Mouse (Mus musculus): ENCODE results near the gene Sfxn5.
A peak's percentile ranks its signal among the peaks of the same experiment; 100 is the strongest.

Gene Sfxn5

DNA sequence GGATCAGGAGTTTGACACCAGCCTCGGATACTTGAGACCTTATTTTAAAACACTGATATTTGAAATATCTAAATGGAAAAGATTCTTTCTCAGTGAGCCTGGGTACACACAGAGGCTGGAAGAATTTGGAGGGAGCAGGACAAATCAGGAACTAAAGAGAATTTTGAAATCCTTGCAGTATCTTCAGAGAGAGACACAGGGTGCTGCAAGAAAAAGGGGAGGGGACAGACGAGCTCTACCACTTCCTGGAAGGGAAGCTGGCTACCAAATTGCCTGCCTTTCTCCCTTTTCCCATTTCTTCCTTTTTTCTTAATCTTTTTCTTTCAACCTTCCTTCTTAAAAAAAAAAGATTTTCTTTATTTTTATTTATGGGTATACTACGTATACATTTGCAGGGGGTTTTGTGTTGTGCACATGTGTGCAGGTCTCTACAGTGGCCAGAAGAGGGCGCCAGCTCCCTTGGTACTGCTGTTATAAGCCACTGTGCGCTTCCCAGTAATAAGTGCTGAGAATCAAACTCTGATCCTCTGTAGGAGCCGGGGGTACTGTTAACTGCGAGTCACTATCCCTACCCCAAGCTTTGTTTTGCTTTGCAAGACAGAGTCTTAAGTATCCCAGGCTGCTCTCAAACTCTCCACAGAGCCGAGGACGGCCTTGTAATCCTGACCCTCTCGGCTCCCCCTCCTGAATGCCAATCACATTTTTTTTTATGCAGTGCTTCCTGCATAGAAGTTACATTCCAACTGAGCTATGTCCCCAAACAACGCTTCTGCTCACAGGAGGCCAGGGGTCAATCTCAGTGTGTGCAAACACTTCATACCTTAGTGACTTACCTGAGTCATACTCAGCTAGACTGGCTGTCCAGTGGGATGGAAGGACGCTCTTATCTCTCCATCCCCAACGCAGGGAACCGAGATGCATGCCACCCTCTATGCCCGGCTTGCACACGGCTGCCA is 42.1 kb downstream of the Sfxn5 start:
- DNase-seq (ENCODE audit: low read depth in 2 of 2, low spot score in 2 of 2) = no peak

GRCm38 (mm10) chr6:85288193-85288857 is 44.9 kb downstream of the Sfxn5 start:
- DNase-seq (ENCODE audit: low read depth in 2 of 2, low spot score in 2 of 2) = no peak

DNA sequence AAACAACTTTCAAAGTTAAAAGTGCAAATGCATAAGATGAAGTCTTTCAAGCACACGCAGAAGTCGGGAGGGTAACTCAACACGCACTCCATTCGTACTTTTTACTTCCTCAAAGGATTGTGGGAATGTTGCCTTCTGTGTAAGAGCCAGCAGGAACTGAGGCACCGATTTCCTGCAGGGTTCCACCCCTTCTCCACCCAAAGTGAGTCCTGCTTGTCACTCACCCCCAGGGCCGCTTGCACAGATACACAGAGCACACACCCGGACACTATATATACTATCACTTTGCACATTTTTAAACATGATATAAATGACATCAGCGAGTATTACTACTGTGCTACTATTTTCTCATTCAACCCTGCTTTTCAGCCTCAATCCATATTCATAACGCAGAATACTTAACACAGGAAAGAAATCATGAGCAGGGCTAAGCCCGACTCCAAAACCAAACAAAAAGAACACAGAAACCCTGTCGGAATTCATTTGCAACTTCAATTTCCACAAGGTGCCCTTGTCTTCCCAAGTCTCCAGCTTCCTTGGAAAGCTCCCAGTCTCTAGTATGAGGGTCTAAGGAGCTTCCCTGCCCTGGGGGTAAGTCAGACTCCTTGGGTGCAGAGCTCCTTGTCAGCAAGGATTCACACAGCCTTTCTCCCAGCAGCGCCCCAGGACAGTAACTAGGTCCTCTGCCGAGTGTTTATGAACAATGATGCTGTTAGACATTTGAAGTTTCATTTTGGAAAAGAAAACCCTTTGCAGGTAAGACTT is 46.8 kb downstream of the Sfxn5 start:
- DNase-seq (ENCODE audit: low read depth in 2 of 2, low spot score in 2 of 2) = no peak

- no peak for DNase-seq (ENCODE audit: low read depth in 2 of 2, low spot score in 2 of 2)
These were observed 52.4 kb downstream of the Sfxn5 start for GRCm38 (mm10) chr6:85280871-85281270.

GRCm38 (mm10) chr6:85276571-85276970 is 56.7 kb downstream of the Sfxn5 start:
- DNase-seq (ENCODE audit: low read depth in 2 of 2, low spot score in 2 of 2) = no peak

- no peak for DNase-seq (ENCODE audit: low read depth in 2 of 2, low spot score in 2 of 2)
These were observed 60.8 kb downstream of the Sfxn5 start for GRCm38 (mm10) chr6:85272436-85272835.

- no peak for DNase-seq (ENCODE audit: low read depth in 2 of 2, low spot score in 2 of 2)
These were observed 67.2 kb downstream of the Sfxn5 start for GRCm38 (mm10) chr6:85266060-85266459.

DNA sequence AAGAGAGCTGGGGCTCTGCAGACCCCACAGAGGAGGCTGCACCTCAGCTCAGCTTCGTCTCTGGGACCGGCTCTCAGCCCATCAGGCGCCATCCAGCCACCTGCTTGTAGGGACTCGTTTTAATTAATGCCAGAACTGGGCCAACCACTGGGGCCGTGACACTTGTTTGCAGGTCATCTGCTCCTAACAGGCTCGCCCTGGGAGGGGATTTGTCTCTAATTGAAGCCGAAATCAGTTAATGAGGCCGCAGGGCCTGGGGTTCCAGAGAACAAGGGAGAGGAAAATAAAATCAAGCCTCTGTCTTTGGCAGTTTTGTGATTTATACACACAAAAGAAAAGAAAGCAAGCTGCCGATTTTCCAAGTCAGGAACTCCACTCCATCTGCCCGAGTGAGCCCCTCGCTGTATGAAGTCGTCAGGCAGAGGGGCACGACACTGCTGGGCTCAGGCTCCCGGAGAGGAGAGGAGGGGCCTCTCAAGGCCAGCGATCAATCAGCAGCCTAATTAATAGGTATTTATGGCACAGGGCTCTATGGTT is 68.2 kb downstream of the Sfxn5 start:
- DNase-seq (ENCODE audit: low read depth in 2 of 2, low spot score in 2 of 2) = no peak

- peak in 1 of 2 experiments; percentile 11 for DNase-seq (ENCODE audit: low read depth in 2 of 2, low spot score in 2 of 2)
These were observed 70.2 kb downstream of the Sfxn5 start for GRCm38 (mm10) chr6:85262865-85263515.

DNA sequence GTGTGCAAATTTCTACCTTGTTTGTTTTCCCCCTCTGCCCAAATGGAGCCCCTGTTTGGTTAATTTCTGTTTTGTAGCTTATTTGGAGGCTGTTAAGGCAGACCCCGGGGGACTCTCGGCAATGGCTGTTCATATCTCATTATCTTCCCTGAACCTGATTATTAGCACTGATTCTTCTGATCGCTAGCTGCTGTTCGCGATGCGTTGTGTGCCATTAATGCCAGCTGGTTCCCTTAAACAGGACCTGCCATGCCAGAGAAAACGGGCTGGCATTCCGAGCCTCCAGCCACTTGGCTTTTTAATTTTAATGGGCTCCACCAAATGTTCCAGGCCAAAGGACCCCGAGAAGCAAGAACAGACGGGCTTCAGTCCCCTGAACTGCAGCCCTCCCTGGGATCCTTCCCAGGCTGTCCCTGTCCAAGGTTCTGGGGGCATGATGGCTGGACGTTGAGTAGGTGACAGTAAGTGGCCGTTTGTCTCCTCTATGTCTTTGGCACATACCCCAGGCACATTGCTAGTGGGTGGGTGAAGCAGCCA is 74.1 kb downstream of the Sfxn5 start:
- no peak for DNase-seq (ENCODE audit: low read depth in 2 of 2, low spot score in 2 of 2)

GRCm38 (mm10) chr6:85255578-85255977 is 77.6 kb downstream of the Sfxn5 start:
- DNase-seq (ENCODE audit: low read depth in 2 of 2, low spot score in 2 of 2) = no peak

DNA sequence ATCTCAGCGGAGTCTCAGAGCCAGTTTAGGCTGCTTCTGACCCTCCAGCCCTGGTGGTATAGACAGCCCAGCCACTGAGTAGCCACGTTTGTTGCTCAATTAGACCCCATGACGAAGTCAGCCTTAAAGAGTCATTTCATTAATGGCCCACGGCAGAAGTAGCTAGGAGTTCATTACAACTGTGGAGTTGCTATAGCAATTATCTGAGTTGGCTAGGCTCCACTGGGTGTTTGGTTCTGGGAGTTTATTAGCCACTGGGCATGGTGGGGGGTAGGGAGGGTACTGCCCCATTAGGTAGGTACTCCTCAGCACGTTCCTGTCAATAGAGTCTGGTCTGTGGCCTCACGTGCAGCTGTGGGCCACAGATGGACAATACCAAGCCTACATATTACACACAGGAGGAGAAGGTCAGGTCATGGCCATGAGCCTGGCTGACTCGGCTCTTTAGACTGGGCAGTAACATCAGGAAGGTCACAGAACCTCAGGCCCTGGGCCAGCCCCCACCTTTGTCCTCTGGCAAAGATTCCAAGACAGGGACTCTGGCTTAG is 79.2 kb downstream of the Sfxn5 start:
- no peak for DNase-seq (ENCODE audit: low read depth in 2 of 2, low spot score in 2 of 2)

DNA sequence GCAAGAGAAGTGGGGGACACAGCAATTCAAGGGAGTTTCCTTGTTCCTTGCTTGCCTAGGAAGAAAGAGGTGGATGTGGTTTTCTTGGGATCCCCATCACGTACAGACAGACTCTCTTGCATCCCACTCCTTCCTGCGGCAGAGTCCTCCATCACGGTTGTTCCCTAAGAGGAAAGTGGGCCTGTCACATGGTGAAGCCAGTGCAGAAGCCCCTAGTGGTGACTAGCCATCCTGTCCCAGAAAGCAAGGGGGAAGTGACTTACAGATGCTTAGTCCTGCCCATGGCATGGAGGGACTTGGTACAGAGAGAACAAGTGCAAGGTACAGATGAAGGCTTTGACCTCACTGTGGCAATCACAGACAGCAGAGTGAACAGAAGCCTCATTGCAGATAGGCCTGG is 79.9 kb downstream of the Sfxn5 start:
- DNase-seq (ENCODE audit: low read depth in 2 of 2, low spot score in 2 of 2) = no peak

DNA sequence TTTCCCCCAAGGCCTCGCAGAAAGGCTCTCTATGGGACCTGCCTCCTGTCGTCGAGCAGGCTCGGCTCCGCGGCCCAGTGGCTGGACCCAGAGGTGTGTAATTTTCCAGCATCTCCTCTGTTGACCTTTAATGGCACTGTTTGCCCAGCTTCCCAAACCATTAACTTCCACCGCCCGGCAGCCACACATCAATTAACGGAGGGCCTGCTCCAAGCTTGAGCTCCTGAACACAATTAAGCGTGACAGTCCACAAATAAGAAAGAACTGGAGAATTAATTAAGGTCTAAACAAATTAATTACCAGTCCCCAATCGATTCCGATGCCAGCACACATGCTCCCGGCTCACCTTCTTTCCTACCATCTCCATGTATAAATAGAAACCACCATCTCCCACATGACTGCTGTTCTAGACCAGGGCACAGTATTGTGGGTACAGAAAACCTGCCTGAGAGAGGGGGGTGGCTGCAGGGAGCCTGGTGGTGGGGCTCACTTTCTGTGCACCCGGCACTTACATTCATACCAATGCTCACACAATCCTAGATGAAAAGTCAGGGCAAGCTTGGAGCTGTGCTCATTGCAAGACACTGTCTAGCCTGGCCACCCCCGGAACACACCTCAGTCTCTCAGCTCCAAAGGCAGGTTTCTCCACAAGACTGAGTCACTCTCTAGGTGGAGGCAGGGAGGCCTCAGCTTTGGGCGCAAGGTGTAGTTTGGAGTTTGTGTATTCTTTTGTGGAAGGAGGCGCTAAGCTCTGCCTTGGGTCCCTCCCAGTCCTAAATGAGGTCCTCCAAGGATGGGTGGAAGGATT is 80.8 kb downstream of the Sfxn5 start:
- DNase-seq (ENCODE audit: low read depth in 2 of 2, low spot score in 2 of 2) = no peak

GRCm38 (mm10) chr6:85250811-85251241 is 82.4 kb downstream of the Sfxn5 start:
- no peak for DNase-seq (ENCODE audit: low read depth in 2 of 2, low spot score in 2 of 2)

DNA sequence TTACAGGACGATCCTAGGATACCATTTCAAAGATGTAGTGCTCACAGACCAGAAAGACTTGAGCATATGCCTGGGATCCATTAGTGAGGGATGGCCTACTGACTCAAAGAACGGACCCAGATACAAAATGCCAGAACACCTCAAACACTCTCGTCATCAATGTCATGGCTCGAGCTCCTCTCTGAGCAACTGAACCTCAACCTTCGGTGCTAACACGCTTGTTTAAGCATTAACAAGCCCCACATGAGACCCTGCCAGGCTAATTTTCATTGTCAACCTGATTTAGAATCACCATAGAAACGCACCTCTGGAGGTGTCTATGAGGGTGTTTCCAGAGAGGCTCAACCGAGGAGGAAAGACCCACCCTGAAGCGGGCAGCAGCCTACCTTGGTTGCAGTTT is 83.4 kb downstream of the Sfxn5 start:
- no peak for DNase-seq (ENCODE audit: low read depth in 2 of 2, low spot score in 2 of 2)

- peak in 1 of 2 experiments; percentile 11 for DNase-seq (ENCODE audit: low read depth in 2 of 2, low spot score in 2 of 2)
These were observed 94.2 kb downstream of the Sfxn5 start for GRCm38 (mm10) chr6:85239044-85239489.

DNA sequence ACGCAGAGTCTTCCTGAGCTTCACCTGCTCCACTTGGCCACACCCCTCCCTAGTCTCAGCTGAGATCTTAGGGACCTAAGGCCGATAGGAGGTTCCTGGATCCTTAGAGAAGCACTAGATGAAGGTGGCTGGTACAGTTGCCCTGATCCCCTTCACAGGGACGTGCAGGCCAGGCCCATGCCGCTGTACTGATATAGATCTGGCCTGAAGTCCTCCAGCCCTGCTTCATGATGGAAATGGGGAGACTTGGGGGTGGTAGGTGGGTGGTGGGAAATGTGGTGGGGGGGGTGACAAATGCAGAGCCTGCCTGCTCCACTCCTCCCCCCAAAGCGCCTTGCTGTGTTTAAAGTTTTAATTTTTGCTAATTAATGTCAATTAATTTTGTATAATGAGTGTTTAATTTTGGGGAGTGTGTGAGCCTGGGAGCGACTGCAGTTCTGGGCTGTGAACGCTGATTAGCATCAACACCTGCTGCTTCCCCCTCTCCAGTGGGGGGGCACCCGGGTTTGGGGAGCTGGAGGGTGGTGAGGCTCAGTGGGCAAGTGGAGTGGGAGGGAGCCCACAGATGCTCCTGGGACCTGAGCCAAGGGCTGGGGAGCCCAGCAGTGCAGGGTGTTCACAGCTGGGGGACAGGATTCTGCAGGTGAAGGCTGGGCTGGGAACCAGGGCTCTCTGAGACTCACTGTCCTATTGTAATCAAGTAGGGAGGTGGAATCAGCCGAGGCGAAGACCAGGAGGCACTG is 95.5 kb downstream of the Sfxn5 start:
- DNase-seq (ENCODE audit: low read depth in 2 of 2, low spot score in 2 of 2) = no peak

DNA sequence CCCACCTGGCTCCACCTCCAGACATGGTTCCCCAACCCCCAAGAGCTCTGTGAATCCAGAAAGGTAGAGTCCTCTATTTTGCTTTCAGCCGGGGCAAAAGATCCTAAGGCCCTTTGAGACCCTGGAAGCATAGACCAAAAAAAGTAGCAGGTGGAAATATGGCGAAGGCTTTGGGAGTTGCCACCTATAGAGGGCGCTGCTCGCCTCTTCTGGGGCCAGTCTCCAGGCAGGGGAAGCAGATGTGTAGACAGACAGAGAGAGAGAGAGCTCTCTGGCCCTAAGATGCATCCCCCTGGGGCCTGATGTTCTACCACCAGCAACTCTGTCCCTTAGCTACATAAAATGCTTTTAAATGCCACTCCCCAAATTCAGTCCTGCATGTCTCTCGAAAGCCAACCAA is 96.2 kb downstream of the Sfxn5 start:
- no peak for DNase-seq (ENCODE audit: low read depth in 2 of 2, low spot score in 2 of 2)
